Mouse (Mus musculus): ENCODE measurements at regions not wholly inside any gene's neighbourhood (a gene's known extent, or its start where the extent isn't known, plus 50 kb on each side); places are given as distances from the start of the nearest gene placed in this dataset.

GRCm38 (mm10) chr6:101949681-101950080 lies 572.0 kb upstream of the Pdzrn3 start:
- no peaks in the 10 kb centered on the region for H3K27me3 ChIP-seq (ENCODE audit: control insufficient read depth, insufficient read depth, low read length)
- H3K4me1 ChIP-seq (ENCODE audit: control insufficient read depth in 2 of 2, insufficient read depth in 2 of 2, low read length in 2 of 2), result 0 out of 4 replicates have a peak, but pooled peaks cover 0 to 2% of the 10 kb centered on the region in 2 experiments
- 0 out of 4 replicates have a peak overlapping the region, but pooled peaks of 1 of the 2 experiments have one; percentile 35 for H3K27ac ChIP-seq (replicated peaks in 1 of 2; ENCODE audit: control insufficient read depth in 1 of 2, insufficient read depth in 1 of 2, low read depth in 2 of 2, low read length in 2 of 2)
- 11% methylated on average over 3 of the region's 3 CpGs for WGBS
- no peaks in the 10 kb centered on the region for H3K36me3 ChIP-seq (ENCODE audit: control insufficient read depth, insufficient read depth, low read length)
- H3K9me3 ChIP-seq (ENCODE audit: control insufficient read depth, low read length), result no peaks in the 10 kb centered on the region
- H3K4me3 ChIP-seq (ENCODE audit: control insufficient read depth in 1 of 2, insufficient read depth in 1 of 2, low read depth in 1 of 2, low read length in 2 of 2), result no peak overlapping the region
- no peak overlapping the region for H3K4me2 ChIP-seq (ENCODE audit: low read length)
- 0 out of 2 replicates have a peak, but pooled peaks have one; percentile 21 for ATAC-seq (ENCODE audit: insufficient number of reproducible peaks, insufficient read depth, low FRiP score, low read depth)
- H3K9ac ChIP-seq (ENCODE audit: low read length), result no peak overlapping the region

GRCm38 (mm10) chr6:101948950-101949349 lies 571.3 kb upstream of the Pdzrn3 start:
- Histone ChIP-seq H3K4me2 (ENCODE audit: low read length) (no peak overlapping the region), H3K4me1 (ENCODE audit: control insufficient read depth in 2 of 2, insufficient read depth in 2 of 2, low read length in 2 of 2) (0 out of 4 replicates have a peak, but pooled peaks cover 0 to 2% of the 10 kb centered on the region in 2 experiments), H3K9ac (ENCODE audit: low read length) (no peak overlapping the region), H3K36me3 (ENCODE audit: control insufficient read depth, insufficient read depth, low read length) (no peaks in the 10 kb centered on the region), H3K4me3 (ENCODE audit: control insufficient read depth in 1 of 2, insufficient read depth in 1 of 2, low read depth in 1 of 2, low read length in 2 of 2) (no peak overlapping the region), H3K27ac (replicated peaks in 1 of 2; ENCODE audit: control insufficient read depth in 1 of 2, insufficient read depth in 1 of 2, low read depth in 2 of 2, low read length in 2 of 2) (no peak overlapping the region), H3K27me3 (ENCODE audit: control insufficient read depth, insufficient read depth, low read length) (no peaks in the 10 kb centered on the region), H3K9me3 (ENCODE audit: control insufficient read depth, low read length) (no peaks in the 10 kb centered on the region)
- 74% methylated on average over 2 of the region's 2 CpGs for WGBS
- no peak for ATAC-seq (ENCODE audit: insufficient number of reproducible peaks, insufficient read depth, low FRiP score, low read depth)

GRCm38 (mm10) chr6:101940266-101940866 lies 562.7 kb upstream of the Pdzrn3 start:
- no peaks in the 10 kb centered on the region for H3K9me3 ChIP-seq (ENCODE audit: control insufficient read depth, low read length)
- ATAC-seq (ENCODE audit: insufficient number of reproducible peaks, insufficient read depth, low FRiP score, low read depth), result no peak
- H3K9ac ChIP-seq (ENCODE audit: low read length), result no peak overlapping the region
- 77% methylated on average over 3 of the region's 3 CpGs for WGBS
- no peaks in the 10 kb centered on the region for H3K4me1 ChIP-seq (ENCODE audit: control insufficient read depth in 2 of 2, insufficient read depth in 2 of 2, low read length in 2 of 2)
- no peak overlapping the region for H3K27ac ChIP-seq (replicated peaks in 1 of 2; ENCODE audit: control insufficient read depth in 1 of 2, insufficient read depth in 1 of 2, low read depth in 2 of 2, low read length in 2 of 2)
- no peak overlapping the region for H3K4me3 ChIP-seq (ENCODE audit: control insufficient read depth in 1 of 2, insufficient read depth in 1 of 2, low read depth in 1 of 2, low read length in 2 of 2)
- H3K4me2 ChIP-seq (ENCODE audit: low read length), result no peak overlapping the region
- H3K27me3 ChIP-seq (ENCODE audit: control insufficient read depth, insufficient read depth, low read length), result no peaks in the 10 kb centered on the region
- H3K36me3 ChIP-seq (ENCODE audit: control insufficient read depth, insufficient read depth, low read length), result no peaks in the 10 kb centered on the region

GRCm38 (mm10) chr6:101938393-101938985 lies 560.8 kb upstream of the Pdzrn3 start:
- H3K4me3 ChIP-seq (ENCODE audit: control insufficient read depth in 1 of 2, insufficient read depth in 1 of 2, low read depth in 1 of 2, low read length in 2 of 2), result no peak overlapping the region
- H3K27me3 ChIP-seq (ENCODE audit: control insufficient read depth, insufficient read depth, low read length), result no peaks in the 10 kb centered on the region
- WGBS, result 87% methylated on average over 4 of the region's 4 CpGs
- no peaks in the 10 kb centered on the region for H3K9me3 ChIP-seq (ENCODE audit: control insufficient read depth, low read length)
- no peak overlapping the region for H3K4me2 ChIP-seq (ENCODE audit: low read length)
- no peaks in the 10 kb centered on the region for H3K36me3 ChIP-seq (ENCODE audit: control insufficient read depth, insufficient read depth, low read length)
- no peak overlapping the region for H3K9ac ChIP-seq (ENCODE audit: low read length)
- H3K27ac ChIP-seq (replicated peaks in 1 of 2; ENCODE audit: control insufficient read depth in 1 of 2, insufficient read depth in 1 of 2, low read depth in 2 of 2, low read length in 2 of 2), result no peak overlapping the region
- H3K4me1 ChIP-seq (ENCODE audit: control insufficient read depth in 2 of 2, insufficient read depth in 2 of 2, low read length in 2 of 2), result no peaks in the 10 kb centered on the region
- no peak for ATAC-seq (ENCODE audit: insufficient number of reproducible peaks, insufficient read depth, low FRiP score, low read depth)

GRCm38 (mm10) chr6:101937467-101938392 lies 560.0 kb upstream of the Pdzrn3 start:
- no peak overlapping the region for H3K4me2 ChIP-seq (ENCODE audit: low read length)
- no peak for ATAC-seq (ENCODE audit: insufficient number of reproducible peaks, insufficient read depth, low FRiP score, low read depth)
- no peak overlapping the region for H3K4me3 ChIP-seq (ENCODE audit: control insufficient read depth in 1 of 2, insufficient read depth in 1 of 2, low read depth in 1 of 2, low read length in 2 of 2)
- H3K27me3 ChIP-seq (ENCODE audit: control insufficient read depth, insufficient read depth, low read length), result no peaks in the 10 kb centered on the region
- no peak overlapping the region for H3K27ac ChIP-seq (replicated peaks in 1 of 2; ENCODE audit: control insufficient read depth in 1 of 2, insufficient read depth in 1 of 2, low read depth in 2 of 2, low read length in 2 of 2)
- 81% methylated on average over 12 of the region's 12 CpGs for WGBS
- H3K4me1 ChIP-seq (ENCODE audit: control insufficient read depth in 2 of 2, insufficient read depth in 2 of 2, low read length in 2 of 2), result no peaks in the 10 kb centered on the region
- H3K36me3 ChIP-seq (ENCODE audit: control insufficient read depth, insufficient read depth, low read length), result no peaks in the 10 kb centered on the region
- no peak overlapping the region for H3K9ac ChIP-seq (ENCODE audit: low read length)
- no peaks in the 10 kb centered on the region for H3K9me3 ChIP-seq (ENCODE audit: control insufficient read depth, low read length)

- 88% methylated on average over 5 of the region's 5 CpGs for WGBS
- H3K9me3 ChIP-seq (ENCODE audit: control insufficient read depth, low read length), result no peaks in the 10 kb centered on the region
- H3K4me1 ChIP-seq (ENCODE audit: control insufficient read depth in 2 of 2, insufficient read depth in 2 of 2, low read length in 2 of 2), result no peaks in the 10 kb centered on the region
- H3K27me3 ChIP-seq (ENCODE audit: control insufficient read depth, insufficient read depth, low read length), result no peaks in the 10 kb centered on the region
- H3K9ac ChIP-seq (ENCODE audit: low read length), result no peak overlapping the region
- ATAC-seq (ENCODE audit: insufficient number of reproducible peaks, insufficient read depth, low FRiP score, low read depth), result no peak
- H3K4me3 ChIP-seq (ENCODE audit: control insufficient read depth in 1 of 2, insufficient read depth in 1 of 2, low read depth in 1 of 2, low read length in 2 of 2), result no peak overlapping the region
- no peaks in the 10 kb centered on the region for H3K36me3 ChIP-seq (ENCODE audit: control insufficient read depth, insufficient read depth, low read length)
- no peak overlapping the region for H3K27ac ChIP-seq (replicated peaks in 1 of 2; ENCODE audit: control insufficient read depth in 1 of 2, insufficient read depth in 1 of 2, low read depth in 2 of 2, low read length in 2 of 2)
- no peak overlapping the region for H3K4me2 ChIP-seq (ENCODE audit: low read length)
Observed at GRCm38 (mm10) chr6:101931768-101932167, 554.1 kb upstream of the Pdzrn3 start.

- Histone ChIP-seq H3K4me1 (ENCODE audit: control insufficient read depth in 2 of 2, insufficient read depth in 2 of 2, low read length in 2 of 2) (no peaks in the 10 kb centered on the region), H3K4me2 (ENCODE audit: low read length) (no peak overlapping the region), H3K27ac (replicated peaks in 1 of 2; ENCODE audit: control insufficient read depth in 1 of 2, insufficient read depth in 1 of 2, low read depth in 2 of 2, low read length in 2 of 2) (no peak overlapping the region), H3K27me3 (ENCODE audit: control insufficient read depth, insufficient read depth, low read length) (no peaks in the 10 kb centered on the region), H3K36me3 (ENCODE audit: control insufficient read depth, insufficient read depth, low read length) (no peaks in the 10 kb centered on the region), H3K4me3 (ENCODE audit: control insufficient read depth in 1 of 2, insufficient read depth in 1 of 2, low read depth in 1 of 2, low read length in 2 of 2) (no peak overlapping the region), H3K9ac (ENCODE audit: low read length) (no peak overlapping the region), H3K9me3 (ENCODE audit: control insufficient read depth, low read length) (no peaks in the 10 kb centered on the region)
- no peak for ATAC-seq (ENCODE audit: insufficient number of reproducible peaks, insufficient read depth, low FRiP score, low read depth)
- 67% methylated on average over 4 of the region's 4 CpGs for WGBS
Observed at GRCm38 (mm10) chr6:101921686-101922085, 544.0 kb upstream of the Pdzrn3 start.
